Mouse (Mus musculus): ENCODE results near the gene St6galnac3.

- TF ChIP-seq CTCF (IDR thresholded peaks at IDR 0.05; ENCODE audit: borderline replicate concordance, extremely low read depth, insufficient read depth, insufficient read length): no peak
- no peak for TF ChIP-seq POLR2A (IDR thresholded peaks at IDR 0.05; ENCODE audit: borderline replicate concordance, extremely low read depth, insufficient read depth, insufficient read length, poor library complexity, severe bottlenecking)
Observed at GRCm38 (mm10) chr3:153734741-153735140, 9.8 kb upstream of the St6galnac3 start.
